Mouse (Mus musculus): ENCODE measurements around the gene Parp14.

- TF ChIP-seq CTCF (IDR thresholded peaks at IDR 0.05; ENCODE audit: low read depth) (peak; percentile 72), EP300 (IDR thresholded peaks at IDR 0.05; ENCODE audit: low read depth) (no peak)
These were observed 19.3 kb upstream of the Parp14 start for GRCm38 (mm10) chr16:35890645-35891044.

Measured in liver, embryonic 14.5 days (tissue).